Mouse (Mus musculus) G1E-ER4 (cell line): ENCODE measurements around the gene Olfr690. TPM values are rescaled to one million over a fixed set of nuclear protein-coding genes. Genes with fewer than 3 reads are reported as not detected.

Experiments used
- GATA1 ChIP-seq: IDR thresholded peaks from one replicate; pipeline ENCODE4 v1.8.0; 2012; ENCODE audit warnings: low read length, inconsistent platforms
- polyA plus RNA-seq: library from polyadenylated mRNA; stranded (reverse); fragments of >175 nt; gene quantifications from 2 replicates; pipeline ENCODE4 v1.2.3, GENCODE M21; 2012

The Olfr690 gene
- polyA plus RNA-seq: not detected in 2 replicates

DNA sequence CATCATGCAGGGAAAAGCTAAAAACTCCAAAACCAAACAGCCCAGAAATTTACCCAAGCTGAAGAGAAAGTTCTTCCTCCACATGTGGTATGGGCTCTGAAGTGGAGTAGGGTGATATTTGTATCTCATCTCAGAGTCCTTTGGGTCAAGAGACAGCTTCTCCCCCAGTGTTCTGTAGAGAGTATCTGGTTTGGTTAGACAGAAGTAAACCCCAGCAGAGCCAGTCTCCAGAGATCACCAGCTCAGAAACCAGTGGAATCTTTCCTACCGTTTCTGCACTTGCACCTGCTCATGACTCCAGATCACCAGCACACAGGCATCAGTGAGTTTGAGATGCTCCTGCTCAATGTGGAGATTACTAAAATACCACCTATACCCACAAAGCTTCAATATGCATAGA, at the start of gene Olfr690:
Gene Olfr690 (minus strand): TSS at position 101 of the 400 bp plus-strand sequence.
- TF ChIP-seq GATA1: no peak

DNA sequence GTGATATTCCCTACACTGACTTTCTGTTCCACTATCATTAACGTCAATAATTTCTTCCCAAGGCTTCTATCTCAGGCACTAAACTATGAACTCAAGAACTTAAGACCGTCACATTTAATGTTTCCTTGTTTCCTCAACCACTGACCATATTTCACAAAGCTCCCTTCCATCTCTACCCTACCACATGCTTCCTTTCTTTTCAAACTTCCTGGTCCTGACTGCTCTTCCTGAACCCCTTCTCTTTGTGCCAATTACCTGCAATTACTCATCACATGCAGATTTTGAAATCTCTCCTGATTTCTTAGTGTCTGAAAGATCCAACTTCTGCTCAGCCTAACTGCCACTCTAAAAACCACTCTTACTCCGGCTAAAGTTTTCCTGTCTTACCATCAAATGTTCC, 46.4 kb upstream of the Olfr690 start:
- no peak for TF ChIP-seq GATA1

DNA sequence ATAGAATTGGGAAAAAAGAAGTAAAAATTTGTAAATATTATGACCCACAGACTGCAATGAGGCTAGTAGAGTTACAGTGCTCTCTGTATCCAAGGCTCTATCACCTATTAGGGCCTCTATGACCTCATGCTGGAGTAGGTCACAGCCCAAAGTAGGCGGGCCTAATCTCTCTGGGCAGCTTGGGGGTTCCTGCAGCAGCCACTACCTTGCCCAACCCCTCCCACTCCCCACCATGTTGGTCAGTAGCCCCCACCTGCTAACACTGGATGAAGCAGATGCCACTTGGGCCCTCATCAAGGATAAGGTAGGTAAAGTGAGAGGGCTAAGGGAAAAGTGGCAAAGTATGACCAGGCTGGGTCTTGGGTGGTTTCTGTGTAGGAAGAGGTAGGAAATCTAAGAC, 41.0 kb upstream of the Olfr690 start, which contains the start of gene Gm5901:
Gene Gm5901 (plus strand): TSS at position 173 of the 400 bp plus-strand sequence.
- TF ChIP-seq GATA1: no peak

DNA sequence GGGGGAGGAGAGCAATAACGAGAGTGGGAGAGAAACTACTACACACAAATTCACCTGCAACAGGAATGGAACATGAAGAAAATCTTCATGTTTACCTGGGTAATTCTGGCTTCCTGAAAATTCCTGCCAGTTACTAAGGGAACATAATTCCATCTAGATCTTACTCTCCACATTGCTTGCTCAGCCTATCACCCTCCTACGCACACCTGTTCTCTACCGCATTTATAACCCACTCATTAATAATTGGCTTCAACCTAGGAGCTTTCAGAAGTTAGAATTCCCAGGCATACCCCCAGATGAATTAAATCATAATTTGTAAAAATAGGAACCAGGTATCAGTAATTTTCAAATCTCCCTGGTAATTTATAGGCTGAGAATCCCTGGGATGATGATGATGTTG, 40.1 kb upstream of the Olfr690 start:
- no peak for TF ChIP-seq GATA1

DNA sequence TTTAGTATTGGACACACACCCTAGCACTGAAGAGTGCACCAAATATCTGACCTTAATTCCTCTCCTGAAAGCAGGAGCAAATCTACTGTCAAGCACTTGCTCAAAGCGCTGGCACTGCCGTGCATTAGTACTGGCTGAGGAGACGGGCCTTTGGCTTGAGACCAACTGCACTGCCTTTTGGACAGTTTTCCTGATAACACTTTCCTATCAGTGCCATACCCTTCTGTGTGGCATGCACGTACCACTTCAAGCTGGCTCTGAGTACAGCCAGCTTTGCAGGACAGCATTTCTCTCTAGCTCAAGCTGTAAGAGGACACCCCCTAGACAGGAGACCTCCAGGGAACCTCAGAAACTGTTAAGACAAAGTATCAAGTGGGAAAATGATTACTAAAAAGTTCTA, 39.6 kb upstream of the Olfr690 start:
- TF ChIP-seq GATA1: no peak

DNA sequence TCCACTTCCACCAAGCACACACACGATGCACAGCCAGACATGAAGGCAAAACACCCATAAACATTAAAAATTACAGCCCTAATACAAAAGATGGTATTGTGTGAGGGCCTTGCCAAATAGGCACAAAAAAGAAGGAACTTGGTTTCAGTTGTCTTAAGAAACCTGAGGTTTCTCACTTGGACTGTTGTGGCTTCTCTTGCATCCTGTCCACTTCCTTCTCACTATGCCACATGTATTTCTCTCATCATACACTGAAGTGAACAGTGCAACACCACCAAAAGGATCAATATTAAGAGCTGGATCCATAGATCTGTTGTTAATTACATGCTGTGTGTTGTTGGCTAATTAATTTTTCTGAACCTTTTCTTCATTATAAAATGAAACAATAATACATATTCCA, 39.0 kb upstream of the Olfr690 start:
- no peak for TF ChIP-seq GATA1

DNA sequence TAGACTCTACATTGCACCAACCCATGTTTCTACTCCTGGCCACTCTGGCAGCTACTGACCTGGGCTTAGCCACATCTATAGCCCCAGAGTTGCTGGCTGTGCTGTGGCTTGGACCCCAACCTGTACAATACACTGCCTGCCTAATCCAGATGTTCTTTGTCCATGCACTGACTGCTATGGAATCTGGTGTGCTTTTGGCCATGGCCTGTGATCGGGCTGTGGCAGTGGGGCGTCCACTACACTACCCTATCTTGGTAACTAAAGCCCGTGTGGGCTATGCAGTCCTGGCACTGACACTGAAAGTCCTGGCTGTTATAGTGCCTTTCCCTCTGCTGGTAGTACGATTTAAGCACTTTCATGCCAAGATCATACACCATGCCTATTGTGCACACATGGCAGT, 34.6 kb upstream of the Olfr690 start:
- TF ChIP-seq GATA1: no peak

DNA sequence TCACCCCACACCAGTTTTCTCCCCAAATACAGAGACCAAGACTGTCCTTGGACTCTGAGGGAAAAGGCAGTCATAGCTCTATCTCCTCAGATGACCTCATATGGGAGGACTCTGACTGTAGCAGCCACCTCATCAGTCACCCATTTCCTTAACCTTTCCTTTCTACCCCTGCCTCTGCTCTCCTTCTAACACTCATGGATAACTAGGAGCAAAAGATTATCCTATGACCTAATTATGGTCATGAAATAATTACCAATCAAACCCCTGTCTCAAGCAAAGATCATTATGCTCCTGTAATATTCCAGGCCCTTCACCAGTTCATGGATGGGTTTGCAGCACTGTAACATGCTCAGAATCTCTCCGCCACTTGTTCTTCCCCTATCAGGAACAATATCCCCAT, 34.0 kb upstream of the Olfr690 start, which contains the start of gene Olfr692:
Gene Olfr692 (plus strand): TSS at position 301 of the 400 bp plus-strand sequence.
- TF ChIP-seq GATA1: no peak

DNA sequence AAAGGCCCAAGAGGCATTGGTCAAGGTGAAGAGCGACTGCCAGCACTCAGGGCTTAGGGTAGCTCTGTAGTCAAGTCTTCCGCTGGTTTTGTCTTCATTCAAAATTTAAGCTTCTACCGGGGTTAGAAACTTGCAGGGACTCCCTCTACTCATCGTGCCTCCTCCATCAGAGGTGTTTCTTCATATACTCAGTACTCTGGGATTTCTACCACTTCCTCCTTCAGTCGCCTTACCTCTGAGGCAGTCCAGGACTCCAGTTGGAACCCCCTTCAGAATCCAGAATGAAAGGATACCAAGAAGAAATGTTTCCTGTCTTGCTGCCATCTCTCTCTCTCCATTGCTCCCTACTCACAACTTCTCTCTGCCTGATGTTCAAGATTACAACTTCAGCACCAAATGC, 33.4 kb upstream of the Olfr690 start:
- no peak for TF ChIP-seq GATA1

DNA sequence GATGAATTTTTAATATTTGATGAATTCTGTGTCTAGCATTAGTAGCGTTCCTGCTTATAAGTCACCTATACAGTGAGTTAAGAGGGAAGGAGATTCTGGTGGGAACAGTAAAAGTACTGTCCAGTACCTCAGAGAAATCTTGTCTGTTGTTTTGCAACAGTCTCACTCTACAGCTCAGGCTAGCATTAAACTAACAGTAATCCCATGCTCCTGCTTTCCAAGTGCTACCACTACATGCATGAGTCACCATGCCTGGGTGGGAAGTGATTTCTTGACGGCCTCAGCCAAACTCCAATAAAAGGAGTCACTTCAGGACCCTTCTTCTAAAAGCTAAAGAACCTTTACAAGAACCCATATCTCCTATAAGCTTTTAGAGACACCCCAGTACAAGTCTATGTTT, 27.8 kb upstream of the Olfr690 start:
- TF ChIP-seq GATA1: no peak

DNA sequence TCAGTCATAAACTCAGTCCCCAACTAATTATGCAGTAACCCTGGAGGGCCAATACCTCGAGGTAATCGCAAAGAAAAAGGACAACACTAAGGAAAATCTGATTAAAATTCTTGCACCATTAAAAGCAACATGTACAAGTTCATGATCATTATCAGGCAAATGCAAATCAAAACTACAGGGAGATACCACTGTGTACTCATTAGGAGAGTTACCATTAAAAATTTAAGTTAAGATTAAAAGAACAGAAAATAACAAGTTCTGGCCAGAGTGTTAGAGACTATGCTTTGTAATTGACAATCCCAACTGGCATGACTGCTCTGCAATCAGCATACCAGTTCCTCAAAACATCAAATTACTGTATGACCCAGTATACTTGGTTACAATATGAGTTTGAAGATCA, 8.8 kb upstream of the Olfr690 start:
- no peak for TF ChIP-seq GATA1

DNA sequence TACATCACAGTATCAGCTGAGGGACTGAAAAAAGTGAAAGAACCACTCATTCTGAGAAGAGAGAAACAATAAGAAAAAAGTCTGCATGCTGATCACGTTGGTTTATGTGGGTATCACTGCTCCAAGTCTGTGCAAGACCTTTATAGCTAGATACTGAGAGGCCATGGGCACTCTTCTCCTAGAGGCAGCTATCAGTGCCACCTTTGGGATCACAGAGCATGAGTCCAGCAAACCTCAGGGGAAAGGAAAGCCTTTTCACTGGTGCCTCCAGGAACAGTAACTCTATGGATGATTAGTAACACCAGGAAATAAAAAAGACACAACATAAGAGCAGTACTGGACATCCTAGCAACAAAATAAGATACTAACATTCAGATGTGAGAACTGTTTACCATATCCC, 8.3 kb upstream of the Olfr690 start, which contains the start of gene Olfr691:
Gene Olfr691 (minus strand): TSS at position 101 of the 400 bp plus-strand sequence.
- no peak for TF ChIP-seq GATA1

DNA sequence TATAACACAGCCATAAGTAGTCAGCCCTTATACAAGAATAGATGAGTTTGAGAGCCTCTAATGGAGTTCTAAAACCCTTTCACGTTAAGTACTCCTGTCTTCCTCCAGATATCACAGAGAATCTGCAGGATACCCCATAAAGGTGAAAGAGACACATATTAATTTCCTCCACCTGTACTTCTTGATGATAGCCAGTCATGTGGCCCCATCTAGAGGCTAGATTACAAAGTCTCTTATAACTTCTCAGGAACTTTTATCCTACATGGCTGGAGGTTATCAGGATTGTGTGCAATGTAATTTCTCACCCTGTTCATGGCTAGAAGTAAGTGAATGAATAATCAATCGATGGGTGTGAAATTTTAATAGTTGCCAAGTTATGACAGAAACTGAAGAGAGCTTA, 8.6 kb downstream of the Olfr690 start:
- TF ChIP-seq GATA1: no peak

DNA sequence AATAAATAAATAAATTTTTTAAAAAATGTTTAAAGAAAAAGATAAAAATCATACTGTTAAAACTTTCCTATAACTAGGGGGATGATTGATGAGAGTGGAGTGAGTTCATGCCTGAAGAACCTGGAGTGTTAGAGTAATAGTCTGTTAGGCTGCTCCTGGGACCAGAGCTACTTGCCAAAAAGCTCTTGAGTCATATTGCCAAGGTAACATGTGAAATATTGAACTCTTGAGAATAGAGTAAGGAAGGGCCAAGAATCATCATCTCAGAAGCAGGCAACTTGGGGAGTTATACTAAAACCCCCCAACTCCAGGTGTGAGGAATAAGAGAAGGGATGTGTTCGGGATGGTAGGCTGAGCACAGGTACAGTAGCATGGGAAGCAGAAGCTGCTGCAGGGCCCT, 23.0 kb downstream of the Olfr690 start, which contains the start of gene Olfr689:
Gene Olfr689 (plus strand): TSS at position 301 of the 400 bp plus-strand sequence.
- TF ChIP-seq GATA1: no peak

DNA sequence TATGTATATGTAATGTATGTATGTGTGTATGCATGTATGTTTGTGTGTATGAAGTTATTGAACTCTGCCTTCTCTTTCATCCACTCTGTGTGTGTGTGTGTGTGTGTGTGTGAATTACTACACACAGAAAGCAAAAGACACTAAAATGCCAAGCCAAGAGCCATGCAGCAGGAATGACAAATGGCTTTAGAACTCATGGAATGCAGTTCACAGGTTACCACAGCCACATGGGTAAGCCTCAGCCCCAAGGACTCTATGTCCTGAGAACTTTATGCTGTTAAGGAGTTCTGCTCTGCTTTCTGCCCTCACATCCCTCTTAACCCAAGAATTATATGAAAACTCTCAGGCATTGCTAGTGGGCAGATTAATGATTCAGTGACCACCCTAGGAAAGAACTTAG, 43.9 kb downstream of the Olfr690 start:
- no peak for TF ChIP-seq GATA1

DNA sequence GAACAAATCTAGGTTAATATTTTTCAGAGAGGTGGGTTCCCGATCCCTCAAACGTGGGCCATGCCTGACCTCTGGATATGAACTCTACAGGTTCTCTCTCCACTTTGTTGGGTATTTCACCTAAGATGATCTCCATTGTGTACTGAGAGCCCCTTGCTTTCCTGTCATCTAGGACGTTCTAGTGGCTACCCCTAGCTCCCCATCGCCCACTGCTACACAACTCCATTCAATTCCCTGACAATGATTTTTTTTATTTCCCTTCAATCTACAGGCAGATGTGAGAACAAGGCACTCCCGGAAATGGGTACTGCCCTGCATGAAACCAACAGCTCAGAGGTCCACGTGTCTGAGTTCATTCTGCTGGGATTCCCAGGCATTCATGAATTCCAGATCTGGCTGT, 46.1 kb downstream of the Olfr690 start, which contains the start of gene Olfr688:
Gene Olfr688 (plus strand): TSS at position 301 of the 400 bp plus-strand sequence.
- no peak for TF ChIP-seq GATA1

Other genes with a start within 250 kb of the Olfr690 start
- gene Olfr680-ps1, start 241.3 kb downstream of the Olfr690 start, polyA plus RNA-seq: not detected in 2 replicates
- not detected in 2 replicates for gene Olfr681, start 217.3 kb downstream of the Olfr690 start, polyA plus RNA-seq
- not detected in 2 replicates for gene Olfr683, start 187.1 kb downstream of the Olfr690 start, polyA plus RNA-seq
- not detected in 2 replicates for gene Olfr684, start 170.5 kb downstream of the Olfr690 start, polyA plus RNA-seq
- gene Olfr685, start 148.1 kb downstream of the Olfr690 start, polyA plus RNA-seq: not detected in 2 replicates
- gene Olfr686, start 126.6 kb downstream of the Olfr690 start, polyA plus RNA-seq: not detected in 2 replicates
- gene Olfr688, start 46.0 kb downstream of the Olfr690 start, polyA plus RNA-seq: not detected in 2 replicates
- not detected in 2 replicates for gene Olfr689, start 22.9 kb downstream of the Olfr690 start, polyA plus RNA-seq
- gene Olfr691, start 8.2 kb upstream of the Olfr690 start, polyA plus RNA-seq: not detected in 2 replicates
- not detected in 2 replicates for gene Olfr692, start 34.1 kb upstream of the Olfr690 start, polyA plus RNA-seq
- gene Gm5901, start 40.9 kb upstream of the Olfr690 start, polyA plus RNA-seq: not detected in 2 replicates
- 41.2 TPM in 2 replicates for gene Fam160a2, start 66.0 kb upstream of the Olfr690 start, polyA plus RNA-seq
- not detected in 2 replicates for gene Cnga4, start 70.5 kb upstream of the Olfr690 start, polyA plus RNA-seq
- gene Cckbr, start 91.6 kb upstream of the Olfr690 start, polyA plus RNA-seq: not detected in 2 replicates
- gene Cavin3, start 148.2 kb upstream of the Olfr690 start, polyA plus RNA-seq: not detected in 2 replicates
- gene Smpd1, start 220.3 kb upstream of the Olfr690 start, polyA plus RNA-seq: 21.0 and 24.4 TPM in 2 replicates
- 0.05 TPM in 1 of 2 replicates, not detected in the other for gene Apbb1, start 247.5 kb upstream of the Olfr690 start, polyA plus RNA-seq